Mouse (Mus musculus): ENCODE data around the gene G3bp1.

DNA sequence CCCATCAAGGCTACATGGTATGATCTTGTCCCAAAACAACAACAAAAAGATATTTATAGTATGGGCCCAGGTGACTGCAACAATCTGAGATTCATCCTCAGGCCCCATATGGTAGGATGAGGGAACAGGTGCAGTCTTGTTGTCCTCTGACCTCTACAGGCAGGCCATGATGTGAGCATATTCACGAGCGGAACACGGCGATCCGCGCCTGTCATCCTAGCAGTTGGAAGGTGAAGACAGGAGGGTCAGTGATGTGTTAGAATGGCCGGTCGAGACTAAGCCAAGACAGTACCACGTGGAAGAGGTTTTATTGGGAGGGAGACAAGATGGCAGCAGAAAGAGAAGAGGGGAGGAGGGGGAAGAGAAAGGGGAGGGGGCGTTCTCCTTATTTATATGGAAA, 4.8 kb upstream of the G3bp1 start:
- TF ChIP-seq POLR2A (IDR thresholded peaks at IDR 0.05; ENCODE audit: low read depth, low read length): no peak
- TF ChIP-seq CTCF (conservative IDR thresholded peaks at IDR 0.05; ENCODE audit: insufficient read depth, insufficient read length, low read depth, low read length): no peak

Measured in kidney, adult 2 months (tissue).